Mouse (Mus musculus) heart, postnatal 4 days (tissue): ENCODE results near the gene Rpp40. TPM values are rescaled to one million over a fixed set of nuclear protein-coding genes. Genes with fewer than 3 reads are reported as not detected.
A peak's percentile ranks its signal among the peaks of the same experiment; 100 is the strongest.

Source experiments
- DNase-seq: peaks from one replicate; pipeline ENCODE4 v3.0.0; 2021
- total RNA-seq, 2 experiments: library from RNA; stranded (reverse); gene quantifications; 2 replicates each; pipeline ENCODE4 v1.2.3; 2021

Gene Rpp40
- total RNA-seq = 10 to 100 TPM in 1 of 2 experiments, 1 to 10 TPM in 1; 4.3 to 11.1 TPM

GRCm38 (mm10) chr13:35905879-35906481 lies at the start of gene Rpp40:
Rpp40 (minus strand) TSS chr13:35906359.
- peak; percentile 88 for DNase-seq

GRCm38 (mm10) chr13:35949814-35950455 lies 43.8 kb upstream of the Rpp40 start:
- DNase-seq = peak; percentile 18

- DNase-seq = peak; percentile 84
Observed at GRCm38 (mm10) chr13:35947354-35948000, 41.3 kb upstream of the Rpp40 start.

- no peak for DNase-seq
Observed at GRCm38 (mm10) chr13:35946659-35947353, 40.6 kb upstream of the Rpp40 start.

GRCm38 (mm10) chr13:35940934-35941333 lies 34.8 kb upstream of the Rpp40 start:
- DNase-seq = no peak

- no peak for DNase-seq
Observed at GRCm38 (mm10) chr13:35939871-35940665, 33.9 kb upstream of the Rpp40 start.

- no peak for DNase-seq
Observed at GRCm38 (mm10) chr13:35937991-35938390, 31.8 kb upstream of the Rpp40 start.

- no peak for DNase-seq
Observed at GRCm38 (mm10) chr13:35911476-35911875, 5.3 kb upstream of the Rpp40 start.

- no peak for DNase-seq
Observed at GRCm38 (mm10) chr13:35905378-35905777, 781 bp downstream of the Rpp40 start.

GRCm38 (mm10) chr13:35892866-35893265 lies 13.3 kb downstream of the Rpp40 start:
- no peak for DNase-seq

GRCm38 (mm10) chr13:35886121-35886725 lies 19.9 kb downstream of the Rpp40 start:
- peak; percentile 65 for DNase-seq

- DNase-seq = no peak
Observed at GRCm38 (mm10) chr13:35880555-35881046, 25.6 kb downstream of the Rpp40 start.

- no peak for DNase-seq
Observed at GRCm38 (mm10) chr13:35879519-35879918, 26.6 kb downstream of the Rpp40 start.

- no peak for DNase-seq
Observed at GRCm38 (mm10) chr13:35879068-35879467, 27.1 kb downstream of the Rpp40 start.

- no peak for DNase-seq
Observed at GRCm38 (mm10) chr13:35878282-35878681, 27.9 kb downstream of the Rpp40 start.

GRCm38 (mm10) chr13:35875396-35875795 lies 30.8 kb downstream of the Rpp40 start:
- DNase-seq = no peak

GRCm38 (mm10) chr13:35871107-35871506 lies 35.1 kb downstream of the Rpp40 start:
- DNase-seq = no peak

- no peak for DNase-seq
Observed at GRCm38 (mm10) chr13:35870659-35871058, 35.5 kb downstream of the Rpp40 start.

GRCm38 (mm10) chr13:35860916-35861315 lies 45.2 kb downstream of the Rpp40 start:
- peak; percentile 21 for DNase-seq

GRCm38 (mm10) chr13:35857486-35857885 lies 48.7 kb downstream of the Rpp40 start:
- no peak for DNase-seq

GRCm38 (mm10) chr13:35852851-35853575 lies 53.1 kb downstream of the Rpp40 start:
- no peak for DNase-seq
